ENCODE assay signal across 9 mouse cellular contexts in genomic region chr2:158064571-158065048, GRCm38 (mm10). TPM values are rescaled to one million over a fixed set of nuclear protein-coding genes. Genes with fewer than 3 reads are reported as not detected.
DNase-seq lines count a peak whose midpoint lies in the region; ATAC-seq and TF ChIP-seq lines count a peak whose summit lies in the region.
"Had no signal": no experiment of that assay in that cellular context is flagged by ENCODE, and none has a peak within 500 bp of the region (broad histone marks: within the 10 kb centered on the region; RNA-seq: fewer than 3 reads in every experiment).

No protein-coding gene starts in this region.

- H3K4me2 ChIP-seq in forebrain, postnatal 0 days (ENCODE audit: low read depth) = no peak overlapping the region
- no peak overlapping the region for H3K4me2 ChIP-seq in CH12.LX (ENCODE audit: insufficient read depth, low read depth, poor library complexity, severe bottlenecking)
- H3K4me2 ChIP-seq in kidney, embryonic 14.5 days (replicated peaks; ENCODE audit: low read depth, low read length) = no peak overlapping the region
- H3K4me2 ChIP-seq: neural tube, embryonic 13.5 days had no signal

- no peak for TF ChIP-seq EP300 in CH12.LX (IDR thresholded peaks at IDR 0.05; ENCODE audit: low read length)

- no peaks in the 10 kb centered on the region for H3K9me3 ChIP-seq in forebrain, postnatal 0 days (ENCODE audit: low read length)
- no peaks in the 10 kb centered on the region for H3K9me3 ChIP-seq in forebrain, embryonic 10.5 days
- H3K9me3 ChIP-seq in CH12.LX (replicated peaks; ENCODE audit: low read length) = no peaks in the 10 kb centered on the region
- no peaks in the 10 kb centered on the region for H3K9me3 ChIP-seq in kidney, embryonic 14.5 days (ENCODE audit: control insufficient read depth, low read length)
- H3K9me3 ChIP-seq: neural tube, embryonic 13.5 days had no signal

- H3K4me1 ChIP-seq in forebrain, postnatal 0 days (ENCODE audit: insufficient read depth) = no peaks in the 10 kb centered on the region
- peaks cover 3% of the 10 kb centered on the region; the same call in 1 of the 2 replicates for H3K4me1 ChIP-seq in forebrain, embryonic 10.5 days
- H3K4me1 ChIP-seq in CH12.LX (ENCODE audit: control insufficient read depth in 1 of 2, insufficient read depth in 2 of 2) = peaks cover 4 to 55% of the 10 kb centered on the region in 2 experiments; a peak in 2 of 4 replicates
- no peaks in the 10 kb centered on the region for H3K4me1 ChIP-seq in kidney, embryonic 14.5 days (ENCODE audit: control insufficient read depth, insufficient read depth, low read length)

- in situ Hi-C loops in CH12.LX (cut with MboI; ENCODE audit: low pct_ligation_motif_present, low pct_unique_long_range_greater_than_20kb, low sequenced_read_pairs) = no loop called here

- no peak for TF ChIP-seq POLR2A in CH12.LX (IDR thresholded peaks at IDR 0.05; ENCODE audit: low read depth, low read length)

- H3K27me3 ChIP-seq in forebrain, postnatal 0 days (ENCODE audit: insufficient read depth, low read length) = no peaks in the 10 kb centered on the region
- H3K27me3 ChIP-seq in forebrain, embryonic 10.5 days (ENCODE audit: poor library complexity, severe bottlenecking) = no peaks in the 10 kb centered on the region
- H3K27me3 ChIP-seq in CH12.LX (replicated peaks) = no peaks in the 10 kb centered on the region
- H3K27me3 ChIP-seq in kidney, embryonic 14.5 days (ENCODE audit: control insufficient read depth, insufficient read depth, low read length) = no peaks in the 10 kb centered on the region
- H3K27me3 ChIP-seq: neural tube, embryonic 13.5 days had no signal

- no peak overlapping the region for H3K9ac ChIP-seq in forebrain, postnatal 0 days
- H3K9ac ChIP-seq in CH12.LX (ENCODE audit: insufficient read depth, low read depth) = no peak overlapping the region
- H3K9ac ChIP-seq in kidney, embryonic 14.5 days (ENCODE audit: low read depth, low read length) = no peak overlapping the region
- H3K9ac ChIP-seq: neural tube, embryonic 13.5 days had no signal

- H3K27ac ChIP-seq in forebrain, postnatal 0 days (ENCODE audit: low read depth, low read length) = no peak overlapping the region
- H3K27ac ChIP-seq in forebrain, embryonic 10.5 days = no peak overlapping the region
- H3K27ac ChIP-seq in CH12.LX (ENCODE audit: insufficient read depth, low read depth) = no peak overlapping the region
- no peak overlapping the region for H3K27ac ChIP-seq in kidney, embryonic 14.5 days (ENCODE audit: low read depth, low read length)
- H3K27ac ChIP-seq: neural tube, embryonic 13.5 days had no signal

- H3K79me2 ChIP-seq in CH12.LX (replicated peaks; ENCODE audit: control insufficient read depth, extremely low read depth, insufficient read depth, poor library complexity, severe bottlenecking) = no peaks in the 10 kb centered on the region

- 55% methylated on average over 3 of the region's 3 CpGs for WGBS in forebrain, postnatal 0 days
- 77% methylated on average over 3 of the region's 3 CpGs for WGBS in forebrain, embryonic 10.5 days
- 34% methylated on average over 3 of the region's 3 CpGs for WGBS in kidney, embryonic 14.5 days

- peak; percentile 17 for TF ChIP-seq RAD21 in CH12.LX (IDR thresholded peaks at IDR 0.05; ENCODE audit: low read depth, low read length)

- DNase-seq in forebrain, postnatal 0 days = peak; percentile 43
- DNase-seq in forebrain, embryonic 10.5 days (ENCODE audit: extremely low spot score, low spot score) = no peak
- peak; percentile 27 for DNase-seq in CH12.LX (ENCODE audit: extremely low read depth)
- DNase-seq in fibroblast of lung, adult 2 months (ENCODE audit: low read depth) = peak; percentile 82
- no peak for DNase-seq in thymus, postnatal 25 days
- no peak for DNase-seq in c-Kit-positive CD71-positive TER-119-positive erythroid progenitor cells, embryonic 14.5 days (ENCODE audit: low spot score)
- no peak for DNase-seq in right cerebral cortex, adult 2 months (ENCODE audit: low spot score in 2 of 2)

- dilution Hi-C loops in CH12.LX (cut with MboI; ENCODE audit: extremely low pct_ligation_motif_present, extremely low pct_unique_long_range_greater_than_20kb, low sequenced_read_pairs) = no loop called here

- no peak overlapping the region for H3K4me3 ChIP-seq in forebrain, postnatal 0 days (ENCODE audit: low read depth, low read length)
- no peak overlapping the region for H3K4me3 ChIP-seq in forebrain, embryonic 10.5 days
- H3K4me3 ChIP-seq in CH12.LX (replicated peaks in 1 of 3; ENCODE audit: low read depth in 2 of 3, low read length in 2 of 3, poor library complexity in 1 of 3) = no peak overlapping the region
- H3K4me3 ChIP-seq in kidney, embryonic 14.5 days (ENCODE audit: low read length) = no peak overlapping the region
- H3K4me3 ChIP-seq: neural tube, embryonic 13.5 days had no signal

- peaks cover 27% of the 10 kb centered on the region for H3K36me3 ChIP-seq in forebrain, postnatal 0 days (ENCODE audit: insufficient read depth)
- H3K36me3 ChIP-seq in forebrain, embryonic 10.5 days (replicated peaks) = peaks cover 88% of the 10 kb centered on the region
- H3K36me3 ChIP-seq in CH12.LX (replicated peaks in 1 of 2; ENCODE audit: control insufficient read depth in 1 of 2, insufficient read depth in 1 of 2, low read length in 1 of 2) = peaks cover 36 to 72% of the 10 kb centered on the region in 2 experiments
- H3K36me3 ChIP-seq in kidney, embryonic 14.5 days (ENCODE audit: control insufficient read depth, insufficient read depth, low read length) = peaks cover 73% of the 10 kb centered on the region

- no peak for ATAC-seq in forebrain, postnatal 0 days
- ATAC-seq in kidney, embryonic 14.5 days (ENCODE audit: low FRiP score, low TSS enrichment) = peak; percentile 43; the same call in 1 of the 2 replicates

- peak; percentile 58 for TF ChIP-seq CTCF in forebrain, postnatal 0 days (IDR thresholded peaks at IDR 0.05; ENCODE audit: low read depth)
- TF ChIP-seq CTCF in CH12.LX (conservative IDR thresholded peaks at IDR 0.05 in 1 of 2, IDR thresholded peaks at IDR 0.05 in 1 of 2; ENCODE audit: low read depth in 2 of 2, low read length in 2 of 2) = peak; percentile 10 to 55; a peak in 2 of 4 replicates

TF ChIP-seq in CH12.LX, 34 proteins besides CTCF, POLR2A, EP300 and RAD21:
- TF ChIP-seq HCFC1 (IDR thresholded peaks at IDR 0.05; ENCODE audit: low read depth, low read length) (no peak), NELFE (IDR thresholded peaks at IDR 0.05; ENCODE audit: low read depth, low read length) (no peak), SMC3 (IDR thresholded peaks at IDR 0.05; ENCODE audit: low read depth, low read length) (peak; percentile 33)

RNA-seq across cellular contexts. Expression of gene Rprd1b, which starts 36.3 kb away (rescaled TPM):
- total RNA-seq in forebrain, postnatal 0 days (2014; rRNA removed) = 39.8 and 61.3 TPM in 2 replicates
- polyA plus RNA-seq in forebrain, postnatal 0 days (2015; fragmentation: Nextera tagmentation; extraction: Ambion mirVana) = 12.9 and 18.8 TPM in 2 replicates
- 58.1 and 59.3 TPM in 2 replicates for polyA plus RNA-seq in forebrain, embryonic 10.5 days (2016; fragmentation: Nextera tagmentation; extraction: Ambion mirVana)
- total RNA-seq in CH12.LX (2012; rRNA removed) = 11.8 and 15.6 TPM in 2 replicates
- total RNA-seq in CH12.LX (2014; rRNA removed) = 16.4 and 16.5 TPM in 2 replicates
- polyA plus RNA-seq in CH12.LX (2012; ENCODE audit: insufficient read length, low read depth) = 30.6 and 33.1 TPM in 2 replicates
- polyA plus RNA-seq in kidney, embryonic 14.5 days (2014; fragmentation: Nextera tagmentation; extraction: Ambion mirVana) = 41.1 and 53.3 TPM in 2 replicates

RNA-seq across cellular contexts. Expression of gene Tti1, which starts 36.4 kb away (rescaled TPM):
- total RNA-seq in forebrain, postnatal 0 days (2014; rRNA removed) = 17.3 and 19.9 TPM in 2 replicates
- polyA plus RNA-seq in forebrain, postnatal 0 days (2015; fragmentation: Nextera tagmentation; extraction: Ambion mirVana) = 6.6 and 8.1 TPM in 2 replicates
- polyA plus RNA-seq in forebrain, embryonic 10.5 days (2016; fragmentation: Nextera tagmentation; extraction: Ambion mirVana) = 44.4 and 44.7 TPM in 2 replicates
- total RNA-seq in CH12.LX (2012; rRNA removed) (26.3 and 27.2 TPM in 2 replicates), CH12.LX (2014; rRNA removed) (18.0 and 19.8 TPM in 2 replicates)
- 19.7 and 22.5 TPM in 2 replicates for polyA plus RNA-seq in CH12.LX (2012; ENCODE audit: insufficient read length, low read depth)
- polyA plus RNA-seq in kidney, embryonic 14.5 days (2014; fragmentation: Nextera tagmentation; extraction: Ambion mirVana) = 10.6 and 26.6 TPM in 2 replicates

Comparison
In these comparisons a context has a peak if more than half of its experiments do, and no peak if none do; other contexts are left out.
1. DNase-seq: peak in forebrain, postnatal 0 days (single experiment), CH12.LX (single experiment) and fibroblast of lung, adult 2 months (single experiment); none in forebrain, embryonic 10.5 days (single experiment), thymus, postnatal 25 days (single experiment), c-Kit-positive CD71-positive TER-119-positive erythroid progenitor cells, embryonic 14.5 days (single experiment) and right cerebral cortex, adult 2 months (0 of 2).